Mouse (Mus musculus) thymus, postnatal 36 days (tissue): Measurements from ENCODE around the gene Gm12355.
"Not testable (repeated sequence)": the region's sequence is repeated elsewhere in the genome, so short reads cannot be mapped to it uniquely, and the experiment has no call there.

ENCODE experiments used
- DNase-seq, 2 experiments: peaks; one replicate each; pipeline ENCODE4 v3.0.0; 2022; ENCODE audit warnings: mixed read lengths in 2 of 2

The Gm12355 gene

GRCm38 (mm10) chr11:98625611-98626410 is at the start of gene Gm12355, which contains the start of gene Gsdma3:
Gene Gm12355, minus strand, starts transcription at chr11:98625661.
Gene Gsdma3, plus strand, starts transcription at chr11:98626360.
- no peak for DNase-seq

GRCm38 (mm10) chr11:98673136-98673535 is 47.7 kb upstream of the Gm12355 start:
- peak; percentile 68 to 72 for DNase-seq

- DNase-seq, result no peak
These were observed 47.0 kb upstream of the Gm12355 start for GRCm38 (mm10) chr11:98672482-98672881.

- no peak for DNase-seq
These were observed 46.4 kb upstream of the Gm12355 start for GRCm38 (mm10) chr11:98671857-98672256.

- no peak for DNase-seq
These were observed 45.9 kb upstream of the Gm12355 start for GRCm38 (mm10) chr11:98671284-98671815.

GRCm38 (mm10) chr11:98668984-98669383 is 43.5 kb upstream of the Gm12355 start:
- DNase-seq, result no peak

- no peak for DNase-seq
These were observed 38.6 kb upstream of the Gm12355 start, which contains the start of gene Gsdma for GRCm38 (mm10) chr11:98664091-98664490. Gene Gsdma, plus strand, starts transcription at chr11:98664351.

- DNase-seq, result no peak
These were observed 35.1 kb upstream of the Gm12355 start for GRCm38 (mm10) chr11:98660517-98660916.

- DNase-seq, result peak; percentile 51 to 55
These were observed 29.6 kb upstream of the Gm12355 start for GRCm38 (mm10) chr11:98655076-98655475.

GRCm38 (mm10) chr11:98646459-98646858 is 21.0 kb upstream of the Gm12355 start, which contains the start of gene Gsdma2:
Gene Gsdma2, plus strand, starts transcription at chr11:98646759.
- DNase-seq, result no peak

GRCm38 (mm10) chr11:98645946-98646345 is 20.5 kb upstream of the Gm12355 start:
- DNase-seq, result no peak

GRCm38 (mm10) chr11:98644757-98645156 is 19.3 kb upstream of the Gm12355 start:
- no peak for DNase-seq

GRCm38 (mm10) chr11:98640091-98640490 is 14.6 kb upstream of the Gm12355 start:
- DNase-seq, result no peak

GRCm38 (mm10) chr11:98637501-98637900 is 12.0 kb upstream of the Gm12355 start:
- no peak for DNase-seq

- peak; percentile 44 to 52 for DNase-seq
These were observed 10.0 kb upstream of the Gm12355 start for GRCm38 (mm10) chr11:98635312-98635970.

- no peak for DNase-seq
These were observed 5.2 kb upstream of the Gm12355 start for GRCm38 (mm10) chr11:98630646-98631045.

GRCm38 (mm10) chr11:98628706-98629105 is 3.2 kb upstream of the Gm12355 start:
- no peak for DNase-seq

- not testable (repeated sequence) for DNase-seq
These were observed 1.1 kb downstream of the Gm12355 start for GRCm38 (mm10) chr11:98624381-98624780.

- DNase-seq, result not testable (repeated sequence)
These were observed 1.5 kb downstream of the Gm12355 start for GRCm38 (mm10) chr11:98623981-98624380.

GRCm38 (mm10) chr11:98620791-98621190 is 4.7 kb downstream of the Gm12355 start:
- no peak for DNase-seq

- no peak for DNase-seq
These were observed 18.7 kb downstream of the Gm12355 start for GRCm38 (mm10) chr11:98606763-98607162.

- not testable (repeated sequence) for DNase-seq
These were observed 20.6 kb downstream of the Gm12355 start for GRCm38 (mm10) chr11:98604911-98605310.

- no peak for DNase-seq
These were observed 21.5 kb downstream of the Gm12355 start for GRCm38 (mm10) chr11:98603953-98604352.
